Mouse (Mus musculus) lung, postnatal 0 days (tissue): ENCODE data around the gene Klhl7.

Source experiments
- CTCF ChIP-seq: IDR thresholded peaks from 2 replicates; pipeline ENCODE4 v1.5.1; 2016; ENCODE audit warnings: antibody characterized with exemption, mild to moderate bottlenecking
- EP300 ChIP-seq: IDR thresholded peaks from 2 replicates; pipeline ENCODE4 v1.6.1; 2016; ENCODE audit warnings: antibody characterized with exemption, mild to moderate bottlenecking, control low read depth

DNA sequence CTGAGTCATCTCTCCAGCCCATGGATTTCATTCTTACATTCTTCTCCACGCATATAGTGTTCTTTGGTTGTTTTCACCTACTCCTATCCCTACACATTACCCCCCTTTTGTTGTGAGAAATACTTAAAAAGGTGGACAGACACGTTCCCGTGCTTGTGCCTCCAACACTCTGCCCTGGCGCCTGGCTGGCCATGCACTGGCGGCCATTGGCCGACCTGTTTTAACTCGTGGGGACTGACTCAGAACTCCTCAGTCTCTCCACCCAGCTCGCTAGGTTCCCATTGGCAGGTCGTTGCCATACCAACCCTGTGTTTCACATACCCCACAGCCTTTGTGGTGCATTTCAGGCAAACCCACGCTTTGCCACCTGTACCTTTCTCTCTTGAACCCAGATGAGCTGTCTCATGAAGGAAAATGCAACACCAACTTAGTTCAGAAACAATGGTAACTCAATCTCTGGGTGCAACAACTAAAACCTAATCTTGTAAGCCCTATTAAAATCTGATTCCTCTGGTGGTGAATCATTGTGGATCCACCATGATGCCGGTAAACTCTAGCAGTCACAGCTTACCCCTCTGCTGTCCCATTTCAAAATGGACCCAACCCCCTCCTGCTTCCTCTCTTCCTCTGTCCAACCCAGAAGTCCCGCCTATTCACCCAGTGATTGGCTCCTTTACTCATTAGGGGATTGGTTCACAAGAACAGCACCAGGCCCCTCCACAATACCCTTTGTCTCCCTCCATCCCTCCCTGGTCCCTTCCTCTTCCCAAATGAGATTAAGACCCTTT is 11.9 kb downstream of the Klhl7 start:
- TF ChIP-seq CTCF = no peak
- TF ChIP-seq EP300 = no peak
